Mouse (Mus musculus): ENCODE results near the gene Zbtb43.

Gene Zbtb43

DNA sequence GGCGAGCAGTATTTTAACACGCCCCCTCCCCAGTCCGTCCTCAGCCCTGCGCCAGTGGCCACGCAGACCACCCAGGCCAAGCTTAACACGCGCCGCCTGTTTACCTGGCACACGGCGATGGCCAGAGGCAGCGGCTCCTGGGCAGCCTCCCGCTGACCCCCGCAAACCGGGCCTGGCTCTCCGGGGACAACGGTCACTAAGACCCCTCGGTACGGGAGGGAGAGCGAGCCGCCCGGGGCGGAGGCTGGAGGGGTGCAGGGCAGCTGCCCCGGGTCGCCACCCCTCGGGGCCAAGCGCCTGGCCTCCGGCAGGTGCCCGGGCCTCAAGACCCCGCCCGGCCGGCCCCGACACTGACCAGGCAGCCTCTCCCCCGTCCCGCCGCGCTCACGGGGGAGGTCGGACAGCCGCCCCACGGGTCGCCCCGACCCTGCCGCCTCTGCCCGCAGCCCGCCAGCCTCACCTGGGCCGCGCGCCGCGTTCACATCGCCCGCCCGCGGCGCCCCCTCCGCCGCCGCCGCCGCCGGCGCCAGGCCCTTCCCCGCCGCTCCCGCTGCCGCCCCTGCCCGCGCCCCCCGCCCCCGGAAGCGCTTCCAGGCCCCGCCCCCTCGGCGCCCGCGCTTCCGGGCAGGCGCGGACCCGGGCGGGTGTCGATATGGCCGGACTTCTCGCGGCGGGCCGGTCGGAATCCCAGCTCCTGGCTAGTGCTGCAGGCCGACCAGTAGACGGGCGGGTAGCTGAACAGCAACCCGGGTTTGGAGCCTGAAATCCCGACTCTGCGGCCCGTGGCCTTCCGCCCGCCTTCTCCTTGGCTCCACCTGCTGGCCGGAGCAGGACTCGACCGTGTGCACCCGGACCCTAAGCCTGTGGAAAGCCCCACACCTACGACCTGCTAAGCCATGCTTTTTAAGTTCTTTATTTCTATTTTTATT, 37.3 kb downstream of the Zbtb43 start, which contains the start of gene Zbtb34:
Gene Zbtb34 (minus strand): TSS at position 554 of the 929 bp plus-strand sequence.
- peak; percentile 78 to 91 for DNase-seq (ENCODE audit: inconsistent age in 2 of 2, low spot score in 1 of 2)

DNA sequence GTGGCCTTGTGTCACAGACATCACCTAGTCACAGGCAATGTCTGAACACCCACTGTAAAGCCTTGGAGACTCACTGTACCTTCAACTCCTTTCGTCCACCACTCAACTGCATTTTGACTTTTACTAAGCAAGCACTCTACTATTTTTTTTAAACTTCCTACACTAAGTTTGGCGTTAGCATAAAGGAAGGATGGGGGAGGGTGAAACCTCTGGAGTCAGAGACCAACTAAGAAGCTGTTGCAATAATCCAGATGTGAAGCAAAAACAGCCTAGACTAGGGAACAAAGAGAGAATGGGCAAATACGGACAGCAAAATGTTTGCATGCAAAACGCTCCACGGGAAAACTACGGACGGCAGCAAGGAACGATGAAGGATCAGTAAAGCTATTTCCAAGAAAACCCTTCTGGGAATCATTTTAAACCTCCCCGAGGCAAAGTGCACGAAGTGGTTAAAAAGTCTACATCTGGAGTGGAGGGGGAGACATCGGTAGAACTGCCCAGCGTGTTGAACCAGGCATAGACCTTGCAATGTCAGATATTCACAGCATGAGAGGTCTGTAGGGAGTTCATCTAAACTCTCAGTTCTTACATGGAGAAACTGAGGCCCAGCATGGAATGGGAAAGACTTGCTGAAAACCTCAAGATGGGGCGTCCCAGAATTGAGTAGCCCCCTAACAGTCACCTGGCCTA, 38.1 kb downstream of the Zbtb43 start:
- peak in 1 of 2 experiments; percentile 55 for DNase-seq (ENCODE audit: inconsistent age in 2 of 2, low spot score in 1 of 2)

DNA sequence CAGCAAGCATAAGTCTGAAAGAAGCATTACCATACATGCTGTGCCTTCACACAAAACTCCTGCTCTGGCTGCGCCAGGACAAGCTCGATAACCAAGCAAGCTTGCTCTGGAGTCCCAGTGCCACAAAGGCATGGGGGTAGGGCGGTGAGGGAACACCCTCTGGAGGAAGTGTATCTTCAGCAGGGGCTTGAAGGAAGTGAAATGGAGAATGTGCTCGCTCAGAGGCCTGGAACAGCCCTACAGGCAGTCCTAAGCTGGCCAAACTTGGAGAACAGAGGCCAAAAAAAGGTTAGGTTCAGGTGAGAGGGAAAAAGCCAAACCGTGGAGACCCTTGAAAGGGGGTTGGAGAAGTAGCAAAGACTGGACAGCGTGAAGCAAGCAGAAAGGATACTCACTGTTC, 39.0 kb downstream of the Zbtb43 start:
- peak in 1 of 2 experiments; percentile 58 for DNase-seq (ENCODE audit: inconsistent age in 2 of 2, low spot score in 1 of 2)

DNA sequence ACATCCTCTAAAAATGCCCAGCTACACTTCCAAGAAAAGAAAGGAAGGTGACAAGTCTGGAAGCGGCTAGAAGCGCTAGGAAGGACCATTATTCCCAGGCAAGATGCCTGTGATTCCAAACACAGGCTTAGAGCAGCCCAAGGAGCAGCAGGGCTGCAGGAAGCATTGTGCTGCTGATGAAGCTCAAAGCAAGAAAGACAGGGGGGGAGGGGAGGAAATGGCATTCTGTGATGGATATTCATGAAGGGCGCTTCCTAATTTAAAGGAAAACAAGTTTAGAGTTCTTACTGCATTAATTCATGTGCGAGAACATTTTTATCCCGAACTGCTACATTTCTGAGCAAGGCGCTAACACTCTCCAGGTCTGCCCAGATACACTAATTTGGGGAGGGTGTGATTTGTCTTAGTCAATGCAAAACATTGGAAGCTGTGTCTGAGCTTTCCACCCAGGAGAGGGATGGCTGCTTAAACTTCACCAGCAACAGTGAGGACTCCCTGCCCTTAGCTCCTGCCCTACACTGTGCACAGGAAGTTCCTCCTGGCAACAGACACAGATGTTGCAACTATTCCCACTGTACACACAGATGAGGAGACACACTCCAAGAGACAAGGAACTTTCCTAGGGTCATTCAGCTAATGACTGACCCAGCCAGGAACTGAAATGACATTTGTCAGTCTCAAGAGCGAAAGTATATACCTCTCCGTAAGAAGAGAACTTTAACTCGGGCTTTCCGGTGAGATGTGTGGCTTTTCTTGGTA, 41.5 kb downstream of the Zbtb43 start:
- DNase-seq (ENCODE audit: inconsistent age in 2 of 2, low spot score in 1 of 2) = no peak

DNA sequence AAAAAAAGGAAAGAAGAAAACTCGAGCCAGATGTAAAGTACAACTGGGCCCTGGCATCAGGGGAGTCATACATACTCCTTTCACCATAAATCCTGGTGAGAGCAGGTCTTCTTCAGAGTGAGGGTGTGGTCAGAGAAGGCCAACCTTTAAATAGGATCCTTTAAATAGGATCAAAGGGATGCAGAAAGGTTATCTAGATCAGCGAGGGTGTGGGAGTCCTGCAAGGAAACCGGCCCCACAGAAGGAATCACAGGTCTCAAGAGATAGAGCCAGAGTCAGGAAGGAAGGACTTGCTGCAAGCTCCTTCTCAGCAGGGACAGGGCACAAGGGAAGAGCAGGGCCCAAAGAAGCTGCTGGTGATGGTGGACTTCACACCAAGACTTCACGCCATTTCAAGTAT, 50.9 kb downstream of the Zbtb43 start:
- no peak for DNase-seq (ENCODE audit: inconsistent age in 2 of 2, low spot score in 1 of 2)

DNA sequence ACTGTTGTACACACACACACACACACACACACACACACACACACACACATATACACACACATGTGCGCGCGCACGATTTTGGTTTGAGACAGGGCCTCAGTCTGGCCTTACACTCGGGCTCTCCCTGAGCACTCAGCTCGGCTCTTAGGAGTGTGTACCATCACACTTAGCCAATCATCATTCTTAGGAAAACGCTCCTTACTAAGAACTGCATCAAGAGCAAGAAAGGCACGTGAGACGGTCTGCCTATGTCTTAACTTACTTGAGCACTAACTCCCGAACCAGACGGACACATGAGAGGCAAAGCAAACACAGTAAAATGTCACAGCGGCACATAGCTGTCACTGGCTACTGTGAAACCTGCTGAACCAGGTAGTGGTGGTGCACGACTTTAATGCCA, 54.3 kb downstream of the Zbtb43 start:
- DNase-seq (ENCODE audit: inconsistent age in 2 of 2, low spot score in 1 of 2) = no peak

DNA sequence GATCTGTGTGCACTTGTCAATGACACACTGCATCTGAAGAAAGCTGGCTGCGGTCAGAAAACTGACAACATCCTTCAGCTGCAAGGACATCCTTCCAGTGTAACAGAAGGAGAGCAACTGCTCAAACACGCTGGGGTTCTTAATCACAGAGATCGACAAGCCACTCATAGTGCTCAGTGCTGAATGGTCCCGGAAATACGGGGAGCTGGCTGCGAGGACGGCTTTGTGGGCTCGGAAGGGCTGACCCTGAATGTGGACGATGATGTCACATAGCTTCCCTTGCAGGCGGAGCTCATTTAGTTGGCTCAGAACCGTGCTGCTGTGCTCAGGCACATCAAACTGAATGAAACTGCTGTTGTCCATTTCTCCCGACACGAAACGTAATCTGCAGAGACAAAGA, 56.2 kb downstream of the Zbtb43 start:
- peak; percentile 56 to 74 for DNase-seq (ENCODE audit: inconsistent age in 2 of 2, low spot score in 1 of 2)

DNA sequence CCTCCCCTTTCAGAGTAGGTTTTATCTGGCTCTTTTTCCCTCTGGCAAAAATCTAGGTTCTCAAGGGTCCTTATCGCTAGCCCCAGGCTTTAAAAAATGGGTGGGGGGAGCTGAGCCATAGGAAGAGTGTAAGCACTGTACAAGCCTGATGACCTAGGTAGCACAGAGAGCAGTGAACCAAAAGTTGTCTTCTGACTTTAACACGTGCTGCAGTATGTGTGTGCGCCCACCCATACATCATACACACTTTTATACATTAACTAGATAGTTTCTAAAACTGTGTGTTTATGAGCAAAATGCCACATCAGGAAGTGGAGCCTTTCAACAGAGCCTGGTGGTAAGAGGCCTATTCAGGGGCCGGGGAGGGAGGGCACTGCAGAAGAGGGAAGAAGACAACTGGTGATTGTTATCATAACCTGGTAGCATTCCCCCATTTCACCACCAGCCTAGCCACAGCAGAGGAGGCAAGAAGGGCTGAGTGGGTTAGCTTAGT, 64.8 kb downstream of the Zbtb43 start:
- no peak for DNase-seq (ENCODE audit: inconsistent age in 2 of 2, low spot score in 1 of 2)

DNA sequence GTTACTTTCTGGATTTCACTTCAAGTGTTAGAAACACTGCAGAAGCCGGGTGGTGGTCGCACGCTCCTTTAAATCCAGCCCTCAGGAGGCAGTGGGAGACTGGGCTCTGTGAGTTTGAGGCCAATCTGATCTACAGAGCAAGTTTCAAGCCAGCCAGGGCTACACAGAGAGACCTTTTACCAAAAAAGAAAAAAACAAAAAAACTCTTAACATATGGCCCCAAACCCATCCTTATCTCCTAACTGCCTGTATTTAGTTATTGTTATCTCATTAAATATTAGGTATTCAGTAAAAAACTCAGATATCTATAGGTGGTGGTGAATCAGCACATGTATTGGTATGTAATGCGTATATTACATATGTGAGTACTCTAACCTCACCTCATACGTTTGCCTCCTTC, 65.7 kb downstream of the Zbtb43 start:
- no peak for DNase-seq (ENCODE audit: inconsistent age in 2 of 2, low spot score in 1 of 2)

DNA sequence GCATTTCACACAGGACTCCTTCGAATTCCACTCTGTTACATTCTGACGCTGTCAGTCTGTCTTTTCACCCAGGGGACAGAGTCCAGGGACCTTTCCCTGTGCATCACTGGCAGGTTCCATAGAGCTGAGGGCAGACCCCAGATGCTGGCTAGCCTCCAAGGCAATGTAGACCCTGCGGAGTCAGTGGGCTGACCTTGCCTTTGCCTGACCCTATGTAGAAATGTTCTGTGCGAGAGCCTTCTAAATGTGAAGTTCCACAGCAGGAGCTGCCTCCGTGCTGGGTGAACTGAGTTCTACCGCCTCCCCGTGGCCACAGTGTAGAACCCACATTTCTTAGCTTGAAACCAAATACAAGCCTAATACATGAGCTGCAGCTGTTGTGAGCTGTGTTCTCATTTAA, 66.1 kb downstream of the Zbtb43 start:
- peak; percentile 55 to 73 for DNase-seq (ENCODE audit: inconsistent age in 2 of 2, low spot score in 1 of 2)

DNA sequence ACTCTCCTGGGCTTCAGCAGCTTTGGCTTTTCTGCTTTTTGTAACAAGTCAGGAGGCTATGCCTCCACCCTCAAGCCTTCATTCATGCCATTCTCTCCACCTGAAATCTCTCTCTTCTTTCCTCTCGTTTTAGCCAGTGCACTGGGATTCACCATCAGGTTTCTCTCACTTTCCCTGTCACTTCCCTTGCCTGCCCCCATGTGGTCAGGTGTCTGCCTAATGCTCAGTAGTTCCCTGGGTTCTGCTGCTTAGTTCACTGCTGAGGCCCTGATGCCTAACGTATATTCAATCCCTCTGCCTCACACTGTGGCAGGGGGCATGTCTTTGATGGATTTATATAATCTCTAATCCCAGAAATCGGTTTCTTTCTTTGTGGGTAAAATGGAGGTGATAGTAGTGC, 67.1 kb downstream of the Zbtb43 start:
- no peak for DNase-seq (ENCODE audit: inconsistent age in 2 of 2, low spot score in 1 of 2)

DNA sequence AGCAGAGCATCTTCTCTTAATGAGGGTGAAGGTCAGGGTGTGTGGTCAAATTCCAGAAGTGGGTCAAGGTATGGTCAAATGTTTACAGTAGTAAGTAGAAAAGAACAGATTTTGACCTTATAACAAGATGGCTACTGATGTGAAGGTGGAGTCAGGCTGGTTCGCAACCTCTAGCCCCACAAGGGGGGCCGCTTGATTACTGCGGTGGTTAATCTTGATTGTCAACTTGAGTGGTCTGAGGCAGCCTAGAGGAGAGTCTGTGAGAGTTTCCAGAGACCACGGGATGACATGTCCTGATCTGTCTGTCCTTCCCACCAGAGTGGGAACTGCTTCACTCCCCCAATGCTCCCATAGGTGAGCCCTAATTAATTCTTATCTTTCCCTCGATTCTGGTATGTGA, 67.8 kb downstream of the Zbtb43 start:
- no peak for DNase-seq (ENCODE audit: inconsistent age in 2 of 2, low spot score in 1 of 2)
